13 mouse cellular contexts compared by ENCODE assay signal in genomic region chr14:31605514-31605913, GRCm38 (mm10). TPM values are rescaled to one million over a fixed set of nuclear protein-coding genes. Genes with fewer than 3 reads are reported as not detected.
DNase-seq lines count a peak whose midpoint lies in the region; ATAC-seq and TF ChIP-seq lines count a peak whose summit lies in the region.
"Had no signal": no experiment of that assay in that cellular context is flagged by ENCODE, and none has a peak within 500 bp of the region (broad histone marks: within the 10 kb centered on the region; RNA-seq: fewer than 3 reads in every experiment).

No protein-coding gene starts in this region.

- no peak for ATAC-seq in liver, embryonic 11.5 days (replicated peaks; ENCODE audit: low FRiP score)

- peak; percentile 37 for TF ChIP-seq RAD21 in MEL (IDR thresholded peaks at IDR 0.05; ENCODE audit: low read depth, low read length)

- TF ChIP-seq POLR2A in MEL (IDR thresholded peaks at IDR 0.05; ENCODE audit: control insufficient read depth in 1 of 2, insufficient read depth in 1 of 2, low read depth in 1 of 2, low read length in 2 of 2, poor library complexity in 1 of 2) = no peak
- TF ChIP-seq POLR2A in small intestine, adult 2 months (IDR thresholded peaks at IDR 0.05; ENCODE audit: low read depth, low read length) = no peak

- 51% methylated on average over 6 of the region's 6 CpGs for whole genome bisulfite sequencing in liver, embryonic 11.5 days
- 67% methylated on average over 6 of the region's 6 CpGs for WGBS in small intestine, adult 2 months

- TF ChIP-seq CTCF in MEL (IDR thresholded peaks at IDR 0.05 in 2 of 3, conservative IDR thresholded peaks at IDR 0.05 in 1 of 3; ENCODE audit: control insufficient read depth in 1 of 3, insufficient read depth in 1 of 3, low read depth in 2 of 3, low read length in 3 of 3, poor library complexity in 1 of 3, severe bottlenecking in 1 of 3) = peak; percentile 26 to 65 (median 60); a peak in 5 of 6 replicates
- TF ChIP-seq CTCF in small intestine, adult 2 months (IDR thresholded peaks at IDR 0.05; ENCODE audit: extremely low read depth, insufficient read length, insufficient replicate concordance, low read depth, low read length) = peak; percentile 33; the same call in 1 of the 2 replicates

- H3K9me3 ChIP-seq in liver, embryonic 11.5 days (ENCODE audit: control insufficient read depth, low read length) = no peaks in the 10 kb centered on the region
- H3K9me3 ChIP-seq in MEL (replicated peaks; ENCODE audit: insufficient read depth, low read length) = no peaks in the 10 kb centered on the region
- H3K9me3 ChIP-seq: forebrain, embryonic 10.5 days had no signal

- H3K36me3 ChIP-seq in liver, embryonic 11.5 days (ENCODE audit: control insufficient read depth, insufficient read depth, low read length) = no peaks in the 10 kb centered on the region
- peaks cover 0 to 5% of the 10 kb centered on the region in 2 experiments; a peak in 2 of 4 replicates for H3K36me3 ChIP-seq in MEL (ENCODE audit: control insufficient read depth in 1 of 2, insufficient read depth in 2 of 2, low read length in 2 of 2)
- peaks cover 1% of the 10 kb centered on the region; the same call in 1 of the 2 replicates for H3K36me3 ChIP-seq in small intestine, adult 2 months (ENCODE audit: control insufficient read depth, insufficient read depth, low read length)
- H3K36me3 ChIP-seq: forebrain, embryonic 10.5 days had no signal

- TF ChIP-seq EP300 in MEL (IDR thresholded peaks at IDR 0.05; ENCODE audit: low read depth in 1 of 2, low read length in 2 of 2) = no peak

- H3K9ac ChIP-seq in liver, embryonic 11.5 days (ENCODE audit: low read depth, low read length) = no peak overlapping the region
- no peak overlapping the region for H3K9ac ChIP-seq in MEL (ENCODE audit: control insufficient read depth, low read depth, low read length, poor library complexity, severe bottlenecking)

- no peak overlapping the region for H3K4me2 ChIP-seq in liver, embryonic 11.5 days

- H3K4me1 ChIP-seq in liver, embryonic 11.5 days (replicated peaks; ENCODE audit: control insufficient read depth, insufficient read depth, low read length) = peaks cover 5% of the 10 kb centered on the region
- H3K4me1 ChIP-seq in MEL (ENCODE audit: control insufficient read depth in 1 of 2, insufficient read depth in 2 of 2, low read length in 2 of 2) = peaks cover 4 to 8% of the 10 kb centered on the region in 2 experiments
- no peaks in the 10 kb centered on the region for H3K4me1 ChIP-seq in small intestine, adult 2 months (ENCODE audit: control insufficient read depth, insufficient read depth, insufficient read length, low read length)
- H3K4me1 ChIP-seq: forebrain, embryonic 10.5 days had no signal

- no peaks in the 10 kb centered on the region for H3K27me3 ChIP-seq in liver, embryonic 11.5 days (replicated peaks; ENCODE audit: control insufficient read depth, insufficient read depth, low read length)
- no peaks in the 10 kb centered on the region for H3K27me3 ChIP-seq in MEL (ENCODE audit: control insufficient read depth in 1 of 2, insufficient read depth in 2 of 2, low read length in 2 of 2)
- H3K27me3 ChIP-seq in small intestine, adult 2 months (ENCODE audit: control insufficient read depth, insufficient read depth, low read length) = no peaks in the 10 kb centered on the region

- no peaks in the 10 kb centered on the region for H3K79me2 ChIP-seq in MEL (ENCODE audit: control insufficient read depth, insufficient read depth, low read length, poor library complexity)

- DNase-seq in cerebellum, postnatal 14 days = peak; percentile 14 to 49
- DNase-seq in cerebellum, adult 8-10 months = no peak
- DNase-seq in liver (peak; percentile 30), MEL (ENCODE audit: low read depth, low spot score) (peak; percentile 38)
- DNase-seq in liver, embryonic 11.5 days (ENCODE audit: low spot score) = no peak
- no peak for DNase-seq in adrenal gland, postnatal 14 days
- DNase-seq in layer of hippocampus, adult 9-10 months (ENCODE audit: low spot score) = no peak

- H3K27ac ChIP-seq in liver, embryonic 11.5 days (ENCODE audit: low read depth, low read length) = no peak overlapping the region
- H3K27ac ChIP-seq in MEL (ENCODE audit: control insufficient read depth, low read depth, low read length) = no peak overlapping the region
- no peak overlapping the region for H3K27ac ChIP-seq in small intestine, adult 2 months (ENCODE audit: insufficient read depth, low read depth, low read length)
- H3K27ac ChIP-seq: forebrain, embryonic 10.5 days; macrophage had no signal

- H3K4me3 ChIP-seq in liver, embryonic 11.5 days (ENCODE audit: low read depth, low read length) = no peak overlapping the region
- H3K4me3 ChIP-seq in MEL (ENCODE audit: control insufficient read depth in 1 of 2, insufficient read depth in 1 of 2, low read depth in 2 of 2, low read length in 2 of 2) = no peak overlapping the region
- H3K4me3 ChIP-seq in small intestine, adult 2 months (ENCODE audit: low read depth, low read length) = no peak overlapping the region
- H3K4me3 ChIP-seq: forebrain, embryonic 10.5 days; myocyte had no signal

TF ChIP-seq in MEL, 35 proteins besides CTCF, POLR2A, EP300 and RAD21:
- TF ChIP-seq SMC3 (IDR thresholded peaks at IDR 0.05; ENCODE audit: low read depth, low read length) (peak; percentile 59), UBTF (IDR thresholded peaks at IDR 0.05; ENCODE audit: borderline replicate concordance, insufficient read depth, low read depth, low read length) (no peak), ZC3H11A (IDR thresholded peaks at IDR 0.05; ENCODE audit: low read depth, low read length) (peak; percentile 26; the same call in 1 of the 2 replicates), MYB (IDR thresholded peaks at IDR 0.05; ENCODE audit: low read depth, low read length) (no peak)

RNA-seq across cellular contexts. Expression of gene Colq, which starts 14.4 kb away (rescaled TPM):
- 0.45 and 0.70 TPM in 2 replicates for polyA plus RNA-seq in liver, embryonic 11.5 days (2014; fragmentation: Nextera tagmentation; extraction: Ambion mirVana)
- total RNA-seq in MEL (2012; rRNA removed) = not detected in 2 replicates
- not detected for polyA plus RNA-seq in MEL (2012; ENCODE audit: insufficient read depth in 1 of 2, insufficient read length in 2 of 2, low read depth in 1 of 2, low replicate concordance in 2 of 2, missing spikeins in 1 of 2)
- 0.39 and 0.77 TPM in 2 replicates for polyA plus RNA-seq in small intestine, adult 2 months (2012; rRNA removed)
- total RNA-seq in adrenal gland, postnatal 14 days (2021) = 0.15 and 1.3 TPM in 2 replicates
- total RNA-seq: adrenal gland, adult 18-20 months had no signal
- polyA plus RNA-seq: macrophage had no signal

RNA-seq across cellular contexts. Expression of gene Gm49387, which starts 35.2 kb away (rescaled TPM):
- 0.19 and 1.9 TPM in 2 replicates for polyA plus RNA-seq in liver, embryonic 11.5 days (2014; fragmentation: Nextera tagmentation; extraction: Ambion mirVana)
- not detected in 2 replicates for total RNA-seq in MEL (2012; rRNA removed)
- polyA plus RNA-seq in MEL (2012; ENCODE audit: insufficient read depth in 1 of 2, insufficient read length in 2 of 2, low read depth in 1 of 2, low replicate concordance in 2 of 2, missing spikeins in 1 of 2) = under 1 TPM in 1 of 2 experiments, not detected in 1; 0.14 TPM
- polyA plus RNA-seq in small intestine, adult 2 months (2012; rRNA removed) = not detected in 2 replicates
- 3.0 and 6.4 TPM in 2 replicates for total RNA-seq in adrenal gland, postnatal 14 days (2021)
- total RNA-seq: adrenal gland, adult 18-20 months; gastrocnemius, postnatal 4 days had no signal
- polyA plus RNA-seq: macrophage, myocyte had no signal

RNA-seq across cellular contexts. Expression of gene Btd, which starts 35.3 kb away (rescaled TPM):
- polyA plus RNA-seq in liver, embryonic 11.5 days (2014; fragmentation: Nextera tagmentation; extraction: Ambion mirVana) = 11.4 and 13.3 TPM in 2 replicates
- total RNA-seq in MEL (2012; rRNA removed) = 7.2 and 8.4 TPM in 2 replicates
- 10 to 100 TPM in 1 of 2 experiments, not detected in 1; 12.9 TPM for polyA plus RNA-seq in MEL (2012; ENCODE audit: insufficient read depth in 1 of 2, insufficient read length in 2 of 2, low read depth in 1 of 2, low replicate concordance in 2 of 2, missing spikeins in 1 of 2)
- 10.8 and 26.5 TPM in 2 replicates for polyA plus RNA-seq in small intestine, adult 2 months (2012; rRNA removed)
- 40.4 and 47.4 TPM in 2 replicates for total RNA-seq in adrenal gland, postnatal 14 days (2021)

RNA-seq across cellular contexts. Expression of gene Hacl1, which starts 35.6 kb away (rescaled TPM):
- polyA plus RNA-seq in liver, embryonic 11.5 days (2014; fragmentation: Nextera tagmentation; extraction: Ambion mirVana) = 8.1 and 10.5 TPM in 2 replicates
- 7.7 and 9.2 TPM in 2 replicates for total RNA-seq in MEL (2012; rRNA removed)
- polyA plus RNA-seq in MEL (2012; ENCODE audit: insufficient read depth in 1 of 2, insufficient read length in 2 of 2, low read depth in 1 of 2, low replicate concordance in 2 of 2, missing spikeins in 1 of 2) = 10 to 100 TPM in 1 of 2 experiments, not detected in 1; 13.3 TPM
- polyA plus RNA-seq in small intestine, adult 2 months (2012; rRNA removed) = 1.7 and 4.3 TPM in 2 replicates
- total RNA-seq in adrenal gland, postnatal 14 days (2021) = 62.2 and 112 TPM in 2 replicates

Comparison
In these comparisons a context has a peak if more than half of its experiments do, and no peak if none do; other contexts are left out.
1. DNase-seq: peak in cerebellum, postnatal 14 days (2 of 2), liver (single experiment) and MEL (single experiment); none in cerebellum, adult 8-10 months (single experiment), liver, embryonic 11.5 days (single experiment), adrenal gland, postnatal 14 days (single experiment) and layer of hippocampus, adult 9-10 months (single experiment).